Mouse (Mus musculus) liver, adult 2 months (tissue): ENCODE measurements at regions not wholly inside any gene's neighbourhood (a gene's known extent, or its start where the extent isn't known, plus 50 kb on each side); places are given as distances from the start of the nearest gene placed in this dataset.

Experiments used
- DNase-seq: peaks from one replicate; pipeline ENCODE4 v3.0.0-alpha.2; 2011; ENCODE audit warnings: low read depth, low spot score; ENCODE audit errors: extremely low read depth
- H3K27ac ChIP-seq: fragments of 200-500 bp; replicated peaks from 2 replicates; pipeline ENCODE4 v1.5.1; 2012; ENCODE audit warnings: low read depth, mild to moderate bottlenecking, control low read depth, inconsistent platforms, low read length; ENCODE audit not compliant: insufficient read depth
- H3K27me3 ChIP-seq: fragments of 200-500 bp; 2 replicates; pipeline ENCODE4 v1.6.1; 2012; ENCODE audit warnings: mild to moderate bottlenecking, moderate library complexity, low read length, inconsistent platforms; ENCODE audit not compliant: control insufficient read depth, insufficient read depth
- H3K36me3 ChIP-seq: fragments of 200-500 bp; 2 replicates; pipeline ENCODE4 v1.6.1; 2012; ENCODE audit warnings: low read length, inconsistent platforms; ENCODE audit not compliant: control insufficient read depth, insufficient read depth
- H3K4me1 ChIP-seq: fragments of 200-500 bp; 2 replicates; pipeline ENCODE4 v1.6.1; 2011; ENCODE audit warnings: low read length; ENCODE audit not compliant: control insufficient read depth, insufficient read depth
- H3K4me3 ChIP-seq: fragments of 200-500 bp; 2 replicates; pipeline ENCODE4 v1.5.1; 2011; ENCODE audit warnings: low read depth, mild to moderate bottlenecking, control low read depth, low read length, moderate library complexity; ENCODE audit not compliant: insufficient read depth
- H3K79me2 ChIP-seq: fragments of 200-500 bp; 2 replicates; pipeline ENCODE4 v1.6.1; 2012; ENCODE audit warnings: inconsistent platforms, mild to moderate bottlenecking, low read length, moderate library complexity; ENCODE audit not compliant: control insufficient read depth, insufficient read depth
- H3K9ac ChIP-seq: fragments of 200-500 bp; 2 replicates; pipeline ENCODE4 v1.6.1; 2012; ENCODE audit warnings: low read depth, mild to moderate bottlenecking, control low read depth, inconsistent platforms, low read length
- CTCF ChIP-seq: fragments of 200-500 bp; IDR thresholded peaks from 2 replicates; pipeline ENCODE4 v1.5.1; 2011; ENCODE audit warnings: low read depth, low read length, control low read depth
- POLR2A ChIP-seq: fragments of 200-500 bp; IDR thresholded peaks from 2 replicates; pipeline ENCODE4 v1.6.1; 2011; ENCODE audit warnings: low read length, control low read depth; ENCODE audit not compliant: insufficient read depth; ENCODE audit errors: extremely low read depth
- WGBS: fragments of 180-500 bp; shearing (Covaris S2); methylation state at CpG from one replicate; pipeline ENCODE4 v1.1.7; 2018; 5-methylcytosine and 5-hydroxymethylcytosine counted together

DNA sequence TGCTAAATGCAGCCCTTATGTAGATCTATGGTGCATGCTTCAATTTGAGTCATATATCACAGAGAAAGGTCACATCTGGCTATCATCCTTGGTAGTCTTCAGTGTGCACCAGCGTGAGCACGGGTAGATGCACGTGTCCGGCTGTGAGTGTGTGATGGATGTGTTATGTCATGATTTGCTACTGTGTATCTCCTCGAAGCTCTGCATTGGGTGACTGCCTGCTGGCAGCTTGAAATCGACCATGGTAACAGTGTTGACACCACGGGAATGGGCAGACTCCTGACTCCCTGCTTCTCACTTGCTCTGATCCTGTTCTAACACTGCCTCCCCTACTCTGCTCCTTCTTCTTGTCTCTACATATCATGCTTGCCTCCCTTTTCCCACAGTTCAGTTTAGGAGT is 204.9 kb upstream of the Mocs1 start:
- no peaks in the 10 kb centered on the region for H3K79me2 ChIP-seq
- no peak overlapping the region for H3K27ac ChIP-seq
- TF ChIP-seq POLR2A (no peak), CTCF (no peak)
- no peaks in the 10 kb centered on the region for H3K36me3 ChIP-seq
- no peak for DNase-seq
- H3K4me3 ChIP-seq = no peak overlapping the region
- peaks cover 6% of the 10 kb centered on the region for H3K4me1 ChIP-seq
- H3K9ac ChIP-seq = no peak overlapping the region
- 84% methylated on average over 7 of the region's 7 CpGs for WGBS
- no peaks in the 10 kb centered on the region for H3K27me3 ChIP-seq

DNA sequence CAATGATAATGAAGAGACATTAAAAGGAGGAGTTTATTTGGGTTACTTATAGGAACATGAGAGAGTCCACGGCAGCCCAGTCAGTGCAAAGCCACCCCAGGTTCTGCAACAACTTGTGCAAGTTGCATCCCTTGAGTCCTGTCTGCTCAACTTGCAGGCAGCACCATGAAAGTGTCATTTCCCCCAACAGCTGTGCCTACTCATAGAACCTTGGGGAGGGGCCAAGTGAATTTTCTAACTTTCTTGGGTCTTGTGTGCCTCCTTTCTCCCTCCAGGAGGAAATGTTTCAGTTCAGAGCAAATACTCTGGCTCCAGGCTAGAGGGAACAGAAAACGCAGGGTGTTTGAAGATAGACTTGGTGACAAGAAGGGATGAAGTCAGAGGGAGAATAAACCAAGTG is 204.5 kb upstream of the Mocs1 start:
- Histone ChIP-seq H3K4me1 (peaks cover 6% of the 10 kb centered on the region), H3K9ac (no peak overlapping the region), H3K4me3 (no peak overlapping the region), H3K27me3 (no peaks in the 10 kb centered on the region), H3K27ac (no peak overlapping the region), H3K79me2 (no peaks in the 10 kb centered on the region), H3K36me3 (no peaks in the 10 kb centered on the region)
- DNase-seq = peak; percentile 11
- 75% methylated on average over 2 of the region's 2 CpGs for WGBS
- TF ChIP-seq CTCF = no peak
- no peak for TF ChIP-seq POLR2A

DNA sequence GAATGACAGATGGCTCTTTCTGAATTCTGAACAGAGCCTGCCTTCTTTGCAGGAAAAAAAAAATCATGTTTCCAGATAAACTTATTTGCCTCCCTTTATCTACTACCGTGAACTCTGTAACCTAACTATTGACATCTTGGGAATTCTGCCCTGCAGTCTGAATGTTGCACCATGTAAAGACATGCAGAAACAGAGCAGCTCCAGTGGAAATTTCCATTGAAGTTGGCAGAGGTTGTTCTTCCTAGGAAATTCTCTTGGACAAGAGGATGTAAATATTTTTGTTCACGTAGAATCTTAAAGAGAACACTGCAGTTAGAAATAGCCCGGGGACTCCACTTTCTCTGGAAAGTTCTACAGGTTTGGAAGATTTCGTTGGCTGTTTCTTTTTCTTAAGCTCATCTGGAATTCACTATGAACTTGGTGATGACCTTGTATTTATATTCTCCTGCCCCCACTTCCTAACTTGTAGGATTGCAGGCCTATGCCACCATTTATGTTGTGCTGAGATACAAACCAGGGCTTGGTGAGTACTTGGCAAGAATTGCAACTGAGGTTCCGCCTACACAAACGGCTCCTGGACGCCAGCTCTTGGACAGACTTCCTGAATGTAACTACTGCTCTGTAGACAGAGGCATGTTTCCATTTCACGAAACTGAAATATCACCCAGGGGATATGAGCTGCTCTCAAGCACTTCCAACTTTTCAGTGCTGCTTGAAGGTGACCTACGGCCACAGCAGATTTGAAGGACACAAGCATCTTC is 202.7 kb upstream of the Mocs1 start:
- Histone ChIP-seq H3K4me3 (no peak overlapping the region), H3K4me1 (peaks cover 6% of the 10 kb centered on the region), H3K9ac (no peak overlapping the region), H3K27me3 (no peaks in the 10 kb centered on the region), H3K36me3 (no peaks in the 10 kb centered on the region), H3K27ac (0 out of 2 replicates have a peak overlapping the region, but pooled peaks have one; percentile 5), H3K79me2 (no peaks in the 10 kb centered on the region)
- TF ChIP-seq POLR2A (no peak), CTCF (no peak)
- 38% methylated on average over 9 of the region's 9 CpGs for WGBS
- DNase-seq = peak; percentile 68

DNA sequence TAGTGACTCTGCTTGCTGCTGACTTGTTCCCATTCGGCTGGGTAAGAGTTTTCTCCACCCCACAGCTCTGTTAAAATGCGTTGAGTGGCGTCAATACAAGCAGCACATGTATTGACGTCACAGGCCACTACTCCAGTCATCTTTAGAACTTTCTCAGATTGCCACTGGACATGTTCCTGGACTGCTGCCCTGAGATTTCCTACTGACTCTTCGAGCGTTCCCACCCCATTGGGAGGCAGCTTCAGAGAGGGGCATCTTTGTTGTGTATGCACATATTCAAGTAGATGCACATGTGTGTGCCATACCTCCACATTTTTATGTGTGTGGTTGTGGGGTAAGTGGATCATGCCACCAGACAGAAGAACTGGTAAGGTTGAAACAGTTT is 202.2 kb upstream of the Mocs1 start:
- Histone ChIP-seq H3K9ac (no peak overlapping the region), H3K36me3 (no peaks in the 10 kb centered on the region), H3K4me3 (no peak overlapping the region), H3K4me1 (peaks cover 6% of the 10 kb centered on the region), H3K79me2 (no peaks in the 10 kb centered on the region), H3K27me3 (no peaks in the 10 kb centered on the region), H3K27ac (0 out of 2 replicates have a peak overlapping the region, but pooled peaks have one; percentile 5)
- WGBS = 64% methylated on average over 6 of the region's 6 CpGs
- TF ChIP-seq CTCF (no peak), POLR2A (no peak)
- DNase-seq = no peak

DNA sequence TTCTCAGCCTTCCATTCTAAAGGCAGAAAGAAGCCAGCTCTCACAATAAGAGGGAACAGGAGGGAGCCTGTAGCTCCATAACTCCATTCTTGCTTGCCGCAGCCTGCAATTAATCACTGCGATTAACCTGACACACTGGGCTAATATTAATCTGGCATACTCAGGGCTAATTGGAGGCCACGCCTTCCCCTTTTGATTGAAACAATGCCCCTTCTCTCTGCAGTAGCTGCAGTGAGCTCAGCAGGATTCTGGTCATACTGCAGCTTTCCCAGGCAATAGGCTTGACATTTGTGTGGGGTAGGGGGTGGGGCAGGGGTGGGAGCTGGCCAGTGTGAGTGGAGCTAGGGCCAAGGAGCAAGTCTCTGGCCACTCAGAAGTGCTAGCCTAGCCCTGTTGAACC is 196.9 kb upstream of the Mocs1 start:
- H3K36me3 ChIP-seq = no peaks in the 10 kb centered on the region
- DNase-seq = no peak
- no peaks in the 10 kb centered on the region for H3K4me1 ChIP-seq
- H3K27me3 ChIP-seq = no peaks in the 10 kb centered on the region
- H3K27ac ChIP-seq = no peak overlapping the region
- no peak overlapping the region for H3K4me3 ChIP-seq
- no peaks in the 10 kb centered on the region for H3K79me2 ChIP-seq
- 82% methylated on average over 3 of the region's 3 CpGs for WGBS
- TF ChIP-seq CTCF = no peak
- no peak overlapping the region for H3K9ac ChIP-seq

DNA sequence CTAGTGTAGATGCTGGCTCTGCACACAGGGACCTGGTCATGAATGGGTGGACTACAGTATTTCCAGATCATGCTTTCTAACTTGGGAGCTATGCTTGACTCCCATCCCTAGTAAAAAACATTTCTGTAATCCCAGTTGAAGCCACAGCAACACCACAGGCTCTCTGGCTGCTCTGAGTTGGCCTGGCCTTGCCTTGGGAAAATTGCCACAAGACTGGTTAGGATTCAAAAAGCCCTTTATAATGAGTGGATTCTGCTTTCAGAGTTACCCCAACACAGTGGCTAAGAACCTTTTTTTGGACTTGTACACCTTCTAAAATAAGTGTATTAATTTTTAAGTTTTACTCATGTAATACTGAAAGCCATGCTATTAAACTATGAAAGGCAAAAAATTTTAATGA is 188.1 kb upstream of the Mocs1 start:
- Histone ChIP-seq H3K4me3 (no peak overlapping the region), H3K27me3 (no peaks in the 10 kb centered on the region)
- TF ChIP-seq POLR2A = no peak
- no peak for TF ChIP-seq CTCF

More for the DNA sequence above, 188.1 kb upstream of the Mocs1 start:
- no peak for DNase-seq
- no peaks in the 10 kb centered on the region for H3K79me2 ChIP-seq
- no peak overlapping the region for H3K27ac ChIP-seq
- H3K4me1 ChIP-seq = no peaks in the 10 kb centered on the region; the same call in 1 of the 2 replicates
- no peak overlapping the region for H3K9ac ChIP-seq
- no peaks in the 10 kb centered on the region for H3K36me3 ChIP-seq
